Mouse (Mus musculus) naive thymus-derived CD4-positive, alpha-beta T cell, adult 2 months (primary cell): ENCODE results near the gene Nrg4.
"Not testable (repeated sequence)": the region's sequence is repeated elsewhere in the genome, so short reads cannot be mapped to it uniquely, and the experiment has no call there.

Experiments
- DNase-seq: peaks from one replicate; pipeline ENCODE4 v3.0.0-alpha.2; 2011; ENCODE audit warnings: low read depth

The Nrg4 gene

DNA sequence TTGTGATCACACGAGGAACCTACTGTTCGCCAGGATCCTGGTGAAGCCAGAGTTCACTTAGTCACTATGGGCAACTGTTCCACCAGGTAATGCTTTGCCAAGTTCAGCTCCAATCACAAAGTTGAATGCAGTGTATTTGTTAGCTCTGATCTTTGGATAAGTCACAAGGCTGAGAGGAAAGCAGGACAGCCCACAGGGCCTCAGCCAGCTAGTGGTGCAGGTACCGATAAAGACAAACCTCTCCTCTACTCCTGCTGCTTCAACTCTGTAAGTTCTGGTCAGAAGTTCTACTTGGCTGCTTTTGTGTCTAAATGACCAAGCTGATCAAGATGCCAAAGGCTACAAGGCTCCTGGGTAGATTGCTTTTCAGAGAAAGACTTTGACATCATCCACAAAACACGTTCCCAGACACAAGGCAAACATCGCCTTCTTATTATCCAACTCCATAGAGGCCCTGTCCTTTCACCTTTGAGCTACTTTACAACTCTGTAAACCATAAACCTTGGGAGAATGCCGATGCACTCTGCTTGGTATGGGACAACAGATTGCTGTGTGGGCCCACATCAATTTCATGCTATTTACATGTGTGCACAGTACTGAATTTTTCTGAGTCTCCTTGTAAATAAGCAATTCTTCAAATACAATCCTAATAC is 75.9 kb downstream of the Nrg4 start:
- DNase-seq: no peak

DNA sequence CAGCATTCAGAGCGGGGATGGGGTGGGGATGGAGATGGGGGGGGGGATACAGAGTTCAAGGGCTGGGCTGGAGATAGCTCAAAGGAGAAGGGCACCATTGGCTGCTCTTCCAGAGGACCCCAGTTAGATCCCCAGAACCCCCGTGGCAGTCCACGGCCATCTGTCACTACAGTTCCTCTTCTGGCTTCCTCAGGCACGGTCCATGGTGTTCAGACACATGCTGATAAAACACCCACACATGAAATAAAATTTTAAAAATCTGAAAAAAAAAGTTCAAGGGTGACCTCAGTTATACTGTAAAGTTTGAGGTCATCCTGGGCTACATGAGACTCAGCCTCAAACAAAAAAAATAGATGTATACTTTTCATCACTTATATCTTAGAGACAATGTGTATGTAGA is 78.2 kb downstream of the Nrg4 start:
- DNase-seq: no peak

DNA sequence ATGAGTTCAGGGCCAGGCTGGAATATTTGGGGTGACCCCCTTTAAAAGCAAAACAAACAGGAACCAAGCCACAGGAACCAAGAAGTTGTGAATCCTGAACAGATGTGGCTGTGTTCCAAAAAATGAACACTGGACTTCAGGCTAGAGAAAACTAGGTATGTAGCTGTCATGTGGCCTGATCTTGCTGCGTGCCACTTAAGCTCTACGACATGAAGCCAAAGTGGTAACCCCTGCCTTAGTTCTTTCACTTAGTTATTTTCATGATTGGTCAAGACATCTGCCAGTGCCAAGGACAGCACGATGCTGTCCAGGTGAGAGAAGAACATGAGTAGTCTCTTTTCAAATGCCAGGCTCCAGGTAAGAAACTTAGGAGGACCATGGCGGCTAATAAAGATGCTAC is 79.7 kb downstream of the Nrg4 start:
- no peak for DNase-seq

DNA sequence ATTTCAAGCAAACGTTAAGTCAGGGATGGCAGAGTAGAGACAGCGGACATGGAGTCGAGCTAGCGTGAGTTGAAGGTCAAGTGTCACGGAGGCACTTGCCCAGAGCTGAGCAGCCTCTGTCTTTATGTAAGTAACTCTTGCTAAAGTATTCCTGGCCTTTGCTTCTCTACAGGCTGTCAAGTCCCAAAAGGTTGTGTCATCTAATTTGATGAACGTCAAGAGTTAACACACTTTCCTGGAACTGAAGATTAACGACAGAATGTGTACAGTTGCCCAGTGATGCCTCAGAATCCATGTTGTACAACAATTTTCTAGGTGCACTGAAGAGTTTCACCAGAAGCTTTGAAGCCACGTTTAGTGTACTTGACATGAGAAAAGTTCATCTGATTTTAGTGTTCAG is 80.2 kb downstream of the Nrg4 start:
- DNase-seq: no peak

DNA sequence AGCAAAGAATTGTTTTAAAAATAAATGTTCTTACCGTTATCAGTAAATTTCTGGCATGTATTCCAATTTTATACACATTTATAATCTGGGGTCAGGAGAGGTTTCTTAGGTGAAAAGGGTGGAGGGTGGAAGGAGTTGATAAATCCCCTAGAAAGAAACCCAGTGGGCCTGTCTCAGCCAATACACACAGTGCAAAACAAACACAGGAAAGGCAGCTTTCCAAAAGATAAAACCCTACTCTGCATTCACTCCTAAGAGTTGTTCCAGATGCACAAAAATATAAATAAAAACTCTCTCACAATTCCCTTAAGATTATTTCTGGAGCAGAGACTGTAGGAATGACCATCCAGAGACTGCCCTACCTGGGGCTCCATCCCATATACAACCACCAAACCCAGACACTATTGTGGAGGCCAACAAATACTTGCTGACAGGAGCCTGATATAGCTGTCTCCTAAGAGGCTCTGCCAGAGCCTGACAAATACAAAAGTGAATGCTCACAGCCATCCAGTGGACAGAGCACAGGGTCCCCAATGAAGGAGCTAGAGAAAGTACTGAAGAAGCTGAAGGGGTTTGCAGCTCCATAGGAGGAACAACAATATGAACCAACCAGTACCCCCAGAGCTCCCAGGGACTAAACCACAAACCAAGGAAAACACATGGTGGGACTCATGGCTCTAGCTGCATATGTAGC is 81.4 kb downstream of the Nrg4 start:
- not testable (repeated sequence) for DNase-seq

DNA sequence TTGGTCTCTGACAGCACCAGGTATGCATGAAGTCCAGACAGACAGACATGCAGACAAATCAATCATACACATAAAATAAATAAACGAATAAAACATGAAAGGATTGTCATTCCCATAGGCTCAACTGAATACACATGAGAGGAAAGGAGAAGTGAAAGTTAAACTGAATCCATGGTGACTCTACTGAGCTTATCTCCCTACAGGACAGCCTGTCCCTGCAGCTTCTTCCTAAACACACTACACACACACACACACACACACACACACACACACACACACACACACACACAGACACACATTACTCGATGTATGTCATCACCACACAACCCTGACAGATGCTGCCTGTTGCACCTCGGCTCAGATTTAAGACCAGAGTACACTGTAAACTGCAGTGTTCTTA is 82.6 kb downstream of the Nrg4 start:
- no peak for DNase-seq

DNA sequence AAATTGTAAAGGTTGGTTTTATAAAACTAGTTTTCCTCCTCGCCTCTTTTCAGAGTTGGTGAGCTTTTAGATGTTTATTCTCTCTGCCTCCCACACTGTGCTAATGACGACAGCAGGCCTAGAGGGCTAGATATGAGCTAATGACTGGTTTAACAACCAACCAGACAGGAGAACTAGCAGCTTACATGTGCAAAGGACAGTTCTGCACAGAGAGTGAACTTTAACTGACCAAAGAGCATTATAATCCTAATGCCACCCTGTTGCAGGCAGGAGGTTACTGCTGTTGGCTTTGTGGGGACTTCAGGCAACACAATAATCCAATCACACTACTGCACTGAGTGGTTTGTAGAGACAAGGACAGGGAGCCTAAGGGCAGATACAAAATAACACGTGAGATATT is 83.4 kb downstream of the Nrg4 start:
- no peak for DNase-seq

DNA sequence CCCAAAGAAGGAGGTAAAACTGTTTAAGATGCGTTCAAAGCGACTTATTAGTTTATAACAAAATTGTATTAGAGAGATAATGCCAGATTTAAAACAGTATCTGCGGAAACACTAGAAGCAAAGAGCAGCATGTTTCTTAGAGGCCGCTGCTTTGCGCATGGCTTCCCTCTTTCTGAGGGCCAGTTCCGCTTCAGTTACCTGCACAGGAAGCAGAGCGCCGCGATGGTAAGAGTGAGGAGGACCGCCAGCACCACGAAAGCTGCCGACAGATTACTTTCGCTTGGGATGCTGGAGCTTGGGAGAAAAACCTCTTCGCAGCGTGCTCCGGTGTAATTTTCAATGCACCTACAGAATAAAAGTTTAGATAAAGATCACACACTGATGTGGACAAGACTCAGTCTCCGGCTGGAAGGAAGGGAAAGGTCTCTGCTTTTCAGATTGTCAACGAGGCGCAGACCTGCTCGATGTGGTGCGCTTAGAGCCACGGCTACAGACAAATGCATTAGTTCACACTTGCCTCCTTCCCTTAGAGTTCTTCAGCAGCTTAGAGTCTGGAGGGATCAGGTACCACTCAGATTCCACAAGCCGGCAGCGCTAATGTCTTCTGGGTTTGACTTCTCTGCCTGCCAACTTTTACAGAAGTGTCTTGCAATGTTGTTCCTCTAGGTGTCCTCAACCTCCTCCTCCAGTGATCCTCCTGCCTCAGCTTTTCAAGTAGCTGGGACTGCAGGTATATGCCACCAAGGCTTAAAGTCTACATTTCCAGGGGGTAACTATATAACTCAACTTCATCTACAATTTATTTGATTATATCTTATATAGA is 84.6 kb downstream of the Nrg4 start:
- peak; percentile 53 for DNase-seq

DNA sequence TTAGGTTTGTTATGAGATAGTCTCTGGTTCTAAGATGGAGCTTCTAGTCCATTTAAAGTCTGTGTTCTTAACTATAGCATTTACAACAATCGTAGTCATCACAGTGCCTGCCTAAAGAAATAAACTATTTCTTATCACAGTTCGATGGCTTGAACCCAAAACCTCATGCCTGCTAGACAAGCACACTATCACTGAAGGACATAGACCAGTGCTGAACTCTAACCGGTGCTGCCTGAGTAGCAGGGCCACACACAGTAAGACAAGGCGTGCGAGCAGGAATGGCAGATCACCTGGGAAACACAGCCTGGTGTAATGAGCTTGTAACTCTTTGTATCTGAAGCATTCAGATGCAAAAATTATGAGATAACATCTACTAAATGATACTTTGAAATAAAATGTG is 85.8 kb downstream of the Nrg4 start:
- DNase-seq: no peak

DNA sequence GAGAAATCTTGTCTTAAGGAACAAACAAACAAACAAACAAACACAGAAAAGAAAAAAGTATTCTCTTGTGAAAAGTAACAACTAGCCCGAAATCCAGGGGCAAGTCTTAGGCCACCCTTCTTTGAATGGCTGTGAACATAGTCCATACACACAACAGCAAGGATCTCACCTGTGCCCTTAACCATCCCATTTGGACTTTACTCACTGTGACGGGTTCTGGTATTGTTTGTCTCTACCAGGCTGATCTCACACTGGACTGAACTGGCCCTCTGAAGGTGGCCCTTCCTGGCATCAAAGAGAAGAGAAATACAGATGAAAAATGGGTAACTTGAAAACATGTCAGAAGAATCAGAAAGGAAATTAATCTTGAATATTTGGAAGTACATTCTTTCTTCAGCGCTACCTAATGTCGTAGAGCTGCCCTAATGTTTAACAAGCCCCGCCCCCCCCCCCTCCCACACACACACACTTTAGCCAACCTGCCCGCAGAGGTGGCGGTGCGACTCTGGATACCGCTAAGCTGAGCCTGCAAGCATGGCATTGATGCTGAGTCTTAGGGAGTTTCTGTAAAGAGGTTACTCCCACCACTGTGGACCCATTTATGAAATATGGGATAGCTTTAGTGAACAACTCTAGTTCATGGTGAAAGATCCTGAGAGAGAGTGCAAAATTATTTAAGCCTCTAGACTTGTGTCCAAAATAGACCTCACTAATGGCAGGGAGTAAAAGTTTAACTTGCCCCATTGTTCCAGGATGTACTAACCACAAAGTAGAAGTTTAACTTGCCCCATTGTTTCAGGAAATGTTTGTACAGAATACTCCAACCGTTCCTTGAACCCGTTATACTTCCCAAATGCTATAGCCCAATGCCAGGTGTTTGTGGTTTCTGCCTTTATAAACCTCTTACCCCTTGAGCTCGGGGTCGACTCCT is 90.1 kb downstream of the Nrg4 start:
- no peak for DNase-seq

DNA sequence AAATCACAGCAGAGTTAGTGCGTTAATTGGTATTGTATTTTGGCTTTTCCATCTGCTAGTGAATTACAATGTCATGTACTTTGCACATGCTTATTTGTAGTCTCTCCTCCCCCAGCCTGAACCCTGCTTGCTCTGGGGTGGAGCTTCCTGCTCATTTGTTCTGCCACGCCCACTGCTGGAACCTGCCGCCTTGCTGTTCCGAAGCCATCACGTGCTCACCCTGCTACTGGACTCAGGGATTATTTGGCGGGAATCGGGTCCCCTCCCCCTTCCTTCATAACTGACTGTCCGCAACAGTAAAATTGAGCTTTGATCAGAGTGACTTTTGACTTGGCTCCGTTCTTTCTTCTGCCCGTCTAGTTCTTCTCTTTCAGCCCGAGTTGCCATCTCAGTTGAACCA is 93.6 kb downstream of the Nrg4 start:
- DNase-seq: not testable (repeated sequence)

DNA sequence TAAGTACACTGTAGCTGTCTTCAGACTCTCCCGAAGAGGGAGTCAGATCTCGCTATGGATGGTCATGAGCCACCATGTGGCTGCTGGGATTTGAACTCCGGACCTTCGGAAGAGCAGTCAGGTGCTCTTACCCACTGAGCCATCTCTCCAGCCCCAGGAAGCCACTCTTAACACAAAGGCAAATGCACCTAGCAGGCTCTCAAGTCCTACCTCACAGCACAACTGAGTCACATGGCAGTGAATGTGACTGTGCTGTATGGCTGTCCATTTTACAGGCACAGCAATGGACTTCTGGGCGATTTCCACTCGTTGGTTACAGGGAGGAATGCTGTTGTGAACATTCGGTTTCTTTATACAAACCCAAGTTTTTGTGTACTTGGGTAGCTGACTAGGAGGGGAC is 94.1 kb downstream of the Nrg4 start:
- no peak for DNase-seq

DNA sequence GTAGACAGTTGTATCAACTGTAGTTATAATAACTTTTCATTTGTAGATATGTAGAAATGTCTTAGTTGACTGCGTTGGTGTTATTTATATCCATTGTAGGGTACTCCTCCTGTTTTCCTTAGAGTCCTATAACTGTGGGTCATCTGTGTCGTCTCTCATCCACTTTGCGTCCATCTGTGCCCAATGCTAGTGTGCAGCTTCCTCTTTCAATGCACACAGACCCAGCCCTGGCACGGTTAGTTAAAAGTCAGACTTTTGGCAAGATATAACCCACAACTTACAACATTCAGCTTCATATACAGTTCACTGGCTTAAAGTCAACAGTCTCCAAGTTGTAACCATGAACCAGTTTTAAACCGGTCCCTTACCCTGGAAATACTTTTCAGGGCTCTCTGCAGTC is 94.5 kb downstream of the Nrg4 start:
- DNase-seq: no peak

DNA sequence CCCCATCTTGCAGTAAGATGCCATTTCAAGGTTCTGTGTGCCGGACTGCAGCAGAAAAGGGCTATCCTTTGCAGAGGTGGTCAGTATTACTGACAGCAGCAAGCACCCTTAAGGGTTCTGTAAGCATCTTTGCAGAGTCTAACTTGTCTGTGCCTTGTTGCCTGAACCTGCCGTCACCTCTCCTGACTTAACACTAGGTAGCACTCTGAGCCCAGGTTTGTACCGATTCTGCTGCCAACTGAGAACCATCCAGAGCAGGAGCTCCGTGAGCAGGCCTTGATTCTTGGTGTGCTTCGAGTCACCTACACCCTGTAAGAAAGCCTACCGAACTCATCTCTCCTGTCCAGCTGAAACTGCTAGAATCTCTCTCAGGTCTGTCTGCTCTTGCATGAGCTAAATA is 95.1 kb downstream of the Nrg4 start:
- no peak for DNase-seq

DNA sequence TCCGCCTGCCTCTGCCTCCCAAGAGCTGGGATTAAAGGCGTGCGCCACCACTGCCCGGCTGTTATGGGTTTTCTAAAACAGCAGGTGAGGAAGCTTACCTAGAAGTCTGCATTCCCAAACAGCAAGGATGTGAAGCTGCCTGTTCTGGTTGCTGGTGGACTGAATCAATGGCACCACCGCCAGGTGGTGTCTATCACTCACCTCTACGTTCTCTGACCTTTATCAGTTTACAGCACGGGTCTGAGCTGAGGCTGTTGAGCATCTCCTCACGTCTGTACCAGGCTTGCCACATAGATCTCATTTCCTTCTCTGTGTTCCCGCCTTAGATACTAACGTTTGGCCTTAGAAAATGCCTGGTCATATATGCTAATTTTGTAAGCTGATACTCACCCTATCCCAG is 97.6 kb downstream of the Nrg4 start:
- DNase-seq: no peak

DNA sequence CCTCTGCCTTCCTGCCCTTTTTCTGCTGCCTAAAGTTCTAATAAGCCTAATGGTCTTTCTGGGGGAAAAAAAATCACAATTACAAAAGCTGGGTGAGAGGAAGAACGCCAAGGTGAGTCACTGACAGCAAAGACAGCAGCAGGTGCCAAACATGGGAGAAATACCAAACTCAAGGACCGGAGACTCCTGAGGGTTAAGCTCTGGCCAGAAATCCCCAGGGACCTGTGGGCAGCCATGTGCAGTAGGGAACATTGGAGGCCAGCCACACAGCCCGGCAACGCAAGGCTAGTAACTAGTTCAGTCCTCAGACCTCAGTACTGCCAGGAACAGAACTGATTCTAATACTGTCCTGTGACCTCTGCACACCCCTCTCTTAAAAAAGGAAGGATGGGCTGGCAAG is 98.5 kb downstream of the Nrg4 start:
- DNase-seq: no peak

DNA sequence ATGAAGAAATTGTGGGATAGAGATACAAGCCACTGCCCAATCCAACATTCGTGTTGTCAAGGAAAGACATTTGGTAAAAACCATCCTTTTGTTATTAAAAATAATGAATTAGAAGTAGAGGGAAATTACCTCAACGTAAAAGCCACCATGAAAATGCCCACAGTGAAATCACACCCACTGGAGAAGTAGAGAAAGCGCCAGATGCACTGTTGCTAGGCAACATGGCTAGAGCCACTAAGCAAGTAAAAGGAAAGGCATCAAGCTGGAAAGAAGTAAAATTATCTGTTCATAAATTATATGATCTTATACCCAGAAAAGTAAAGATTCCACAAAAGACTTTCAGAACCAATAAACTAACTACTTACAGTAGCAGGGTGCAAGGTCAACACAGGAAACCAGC is 100.4 kb downstream of the Nrg4 start:
- DNase-seq: no peak

DNA sequence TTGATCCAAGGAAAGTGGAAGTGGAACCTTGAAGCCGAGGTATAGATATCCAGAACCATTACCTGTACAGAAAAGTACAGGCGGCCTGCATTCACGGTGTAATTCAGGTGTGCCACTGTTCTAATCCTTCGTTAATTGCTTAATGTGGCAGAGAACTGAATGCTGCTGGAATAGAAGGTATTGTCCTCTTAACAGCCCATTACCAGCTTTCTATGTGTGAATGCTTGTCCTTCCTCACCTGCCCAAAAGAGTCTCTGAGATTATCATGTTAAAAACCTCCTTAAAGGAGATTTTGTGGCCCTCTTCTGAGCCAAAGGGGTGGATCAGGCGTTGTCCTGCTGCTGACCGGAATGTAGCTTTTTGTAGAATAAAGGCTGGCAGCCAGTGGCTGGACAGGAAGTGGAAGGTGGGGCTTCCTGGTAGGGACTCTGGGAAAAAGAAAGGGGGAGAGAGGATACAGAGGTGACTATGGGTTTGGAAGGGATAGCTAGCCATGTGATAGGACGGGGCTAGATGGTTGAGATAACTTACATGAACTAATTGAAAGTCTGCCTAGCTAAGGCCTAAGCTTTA is 101.4 kb downstream of the Nrg4 start:
- DNase-seq: no peak

DNA sequence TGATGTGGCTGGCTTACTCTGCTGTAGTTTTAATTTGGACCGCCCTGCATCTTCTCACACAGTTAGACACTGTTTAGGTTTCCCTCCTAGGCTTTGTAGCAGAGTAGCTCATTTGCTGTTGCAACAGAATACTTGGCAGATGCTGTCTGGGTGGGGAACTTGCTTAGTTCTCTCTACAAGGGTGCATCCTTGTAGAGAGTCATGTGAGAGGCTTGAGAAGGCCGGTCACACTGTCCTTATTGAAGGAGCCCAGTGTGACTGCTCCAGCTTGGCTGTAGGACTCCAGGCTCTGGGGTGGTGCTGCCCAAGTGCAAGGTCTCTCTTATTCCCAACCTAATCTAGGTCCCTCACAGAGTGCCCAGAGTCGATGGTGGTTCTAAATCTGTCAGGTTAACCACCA is 109.3 kb downstream of the Nrg4 start:
- DNase-seq: no peak

DNA sequence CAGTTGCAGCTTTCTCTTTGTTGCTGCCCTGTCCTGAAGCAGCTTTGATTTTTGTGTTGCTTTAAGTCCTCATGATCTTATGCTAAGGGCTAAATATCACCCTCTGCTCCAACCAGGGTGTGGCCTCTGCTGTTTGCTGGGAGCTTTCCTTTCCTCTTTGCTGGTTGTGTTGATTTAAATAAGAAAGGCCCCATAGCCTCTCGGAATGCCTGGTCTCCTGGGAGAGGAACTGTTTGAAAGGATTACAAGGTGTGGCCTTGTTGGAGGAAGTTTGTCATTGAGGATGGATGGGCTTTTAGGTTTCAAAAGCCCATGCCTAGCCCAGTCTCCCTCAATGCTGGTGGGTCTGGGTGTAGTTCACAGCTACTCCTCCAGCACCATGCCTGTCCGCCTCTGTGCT is 110.6 kb downstream of the Nrg4 start:
- no peak for DNase-seq

DNA sequence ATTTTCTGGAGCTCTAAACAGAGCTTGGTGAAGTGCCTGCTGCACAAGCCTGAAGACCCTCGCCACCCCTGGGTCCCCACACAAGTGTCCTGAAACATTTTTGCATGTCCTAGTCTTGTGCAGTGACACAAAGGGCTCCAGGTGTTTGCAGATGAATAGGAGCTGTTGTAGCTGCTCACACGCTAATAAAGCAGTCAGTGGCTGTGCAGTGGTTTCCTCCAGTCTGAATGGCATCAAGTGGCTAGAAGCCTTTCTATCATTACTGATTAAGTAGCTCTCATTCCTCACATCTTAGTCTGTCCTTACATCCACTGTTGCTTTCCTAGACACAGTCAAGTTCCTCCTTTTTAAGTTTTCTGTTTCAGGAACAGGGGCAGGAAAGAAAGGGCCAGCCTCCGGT is 111.0 kb downstream of the Nrg4 start:
- DNase-seq: no peak

DNA sequence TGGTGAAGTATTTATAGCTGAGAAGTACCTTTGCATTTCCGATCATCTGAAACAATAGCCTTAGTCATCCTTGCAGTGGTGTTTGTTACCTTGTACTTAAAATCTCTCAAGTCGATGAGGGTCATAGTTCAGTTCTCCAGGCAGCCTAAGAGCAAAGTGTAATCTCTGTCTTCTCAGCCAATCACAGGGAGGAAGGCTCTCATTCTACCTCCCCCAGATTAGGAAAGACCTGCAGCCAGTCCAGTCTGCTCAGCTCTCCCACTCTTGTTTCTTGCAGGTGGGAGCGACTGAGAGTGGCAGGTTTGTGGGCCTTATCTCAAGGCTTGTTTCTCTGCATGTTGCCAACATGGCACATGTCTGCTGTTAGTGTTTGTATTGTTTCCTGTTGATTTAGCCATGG is 111.6 kb downstream of the Nrg4 start:
- DNase-seq: no peak
